Mouse (Mus musculus) limb, embryonic 13.5 days (tissue): ENCODE data around the gene Fsd2. TPM values are rescaled to one million over a fixed set of nuclear protein-coding genes. Genes with fewer than 3 reads are reported as not detected.

Source experiments
- ATAC-seq: fragments of 200-750 bp; cut with Nextera tagmentation; 2 replicates; pipeline ENCODE4 v1.8.0; 2017; ENCODE audit warnings: low read depth, moderate number of reproducible peaks, moderate TSS enrichment; ENCODE audit not compliant: low FRiP score
- H3K27ac ChIP-seq: fragments of 300-500 bp; sonication (generic); 2 replicates; pipeline ENCODE4 v1.5.1; 2015; ENCODE audit warnings: inconsistent platforms, mild to moderate bottlenecking, moderate library complexity
- H3K27me3 ChIP-seq: fragments of 300-500 bp; sonication (generic); 2 replicates; pipeline ENCODE4 v1.6.1; 2015; ENCODE audit warnings: mild to moderate bottlenecking, inconsistent platforms
- H3K36me3 ChIP-seq: fragments of 300-500 bp; sonication (generic); 2 replicates; pipeline ENCODE4 v1.6.1; 2015; ENCODE audit warnings: inconsistent platforms, mild to moderate bottlenecking, moderate library complexity
- H3K4me1 ChIP-seq: fragments of 300-500 bp; sonication (generic); 2 replicates; pipeline ENCODE4 v1.6.1; 2015; ENCODE audit warnings: inconsistent platforms
- H3K4me2 ChIP-seq: fragments of 300-500 bp; sonication (generic); replicated peaks from 2 replicates; pipeline ENCODE4 v1.6.1; 2015; ENCODE audit warnings: inconsistent platforms, mild to moderate bottlenecking, moderate library complexity
- H3K4me3 ChIP-seq: fragments of 300-500 bp; sonication (generic); 2 replicates; pipeline ENCODE4 v1.5.1; 2015; ENCODE audit warnings: moderate library complexity, mild to moderate bottlenecking, inconsistent platforms
- H3K9ac ChIP-seq: fragments of 300-500 bp; sonication (generic); 2 replicates; pipeline ENCODE4 v1.6.1; 2015; ENCODE audit warnings: mild to moderate bottlenecking, inconsistent platforms
- H3K9me3 ChIP-seq: fragments of 300-500 bp; sonication (generic); 2 replicates; pipeline ENCODE4 v1.6.1; 2016; ENCODE audit warnings: inconsistent platforms
- WGBS: fragments of 180-500 bp; shearing (Covaris S2); methylation state at CpG from one replicate; pipeline ENCODE4 v1.1.7; 2015; 5-methylcytosine and 5-hydroxymethylcytosine counted together
- polyA plus RNA-seq: library from polyadenylated mRNA; unstranded; fragments of >200 nt; fragmentation: Nextera tagmentation; extraction: Ambion mirVana; gene quantifications from 2 replicates; pipeline ENCODE4 v1.2.1, GENCODE M21; 2015

Gene Fsd2
- polyA plus RNA-seq, 1 experiment from 2014 or later, result 0.33 TPM

- Histone ChIP-seq H3K4me3 (no peak overlapping the region), H3K27me3 (no peaks in the 10 kb centered on the region), H3K9ac (no peak overlapping the region), H3K4me2 (no peak overlapping the region), H3K27ac (no peak overlapping the region), H3K4me1 (no peaks in the 10 kb centered on the region), H3K36me3 (peaks cover 44% of the 10 kb centered on the region), H3K9me3 (peaks cover 12% of the 10 kb centered on the region)
- no peak for ATAC-seq
- 89% methylated on average over 4 of the region's 4 CpGs for WGBS
Measured at GRCm38 (mm10) chr7:81536478-81536877, 30.3 kb downstream of the Fsd2 start.

GRCm38 (mm10) chr7:81531462-81531861 is 35.3 kb downstream of the Fsd2 start:
- Histone ChIP-seq H3K27me3 (no peaks in the 10 kb centered on the region), H3K9me3 (peaks cover 12% of the 10 kb centered on the region), H3K4me2 (no peak overlapping the region), H3K27ac (no peak overlapping the region), H3K36me3 (peaks cover 89% of the 10 kb centered on the region), H3K9ac (no peak overlapping the region), H3K4me1 (peaks cover under 1% of the 10 kb centered on the region; the same call in 1 of the 2 replicates), H3K4me3 (no peak overlapping the region)
- ATAC-seq, result no peak
- WGBS, result 89% methylated on average over 1 of the region's 1 CpGs

GRCm38 (mm10) chr7:81528918-81529317 is 37.8 kb downstream of the Fsd2 start:
- Histone ChIP-seq H3K9me3 (peaks cover 7% of the 10 kb centered on the region), H3K36me3 (peaks cover 85% of the 10 kb centered on the region), H3K4me1 (peaks cover 15% of the 10 kb centered on the region), H3K9ac (no peak overlapping the region), H3K4me3 (no peak overlapping the region), H3K4me2 (no peak overlapping the region), H3K27ac (no peak overlapping the region), H3K27me3 (no peaks in the 10 kb centered on the region)
- WGBS, result 92% methylated on average over 8 of the region's 8 CpGs
- ATAC-seq, result no peak

- peak; percentile 9; the same call in 1 of the 2 replicates for ATAC-seq
- peak overlapping the region; percentile 95 for H3K27ac ChIP-seq
- H3K4me1 ChIP-seq, result peaks cover 15% of the 10 kb centered on the region
- peak overlapping the region; percentile 70 for H3K4me3 ChIP-seq
- no peaks in the 10 kb centered on the region for H3K9me3 ChIP-seq
- H3K9ac ChIP-seq, result peak overlapping the region; percentile 81
- peaks cover 34% of the 10 kb centered on the region for H3K36me3 ChIP-seq
- H3K4me2 ChIP-seq, result peak overlapping the region; percentile 85
- no peaks in the 10 kb centered on the region for H3K27me3 ChIP-seq
- 11% methylated on average over 13 of the region's 13 CpGs for WGBS
Measured at GRCm38 (mm10) chr7:81523663-81524017, 43.1 kb downstream of the Fsd2 start.

GRCm38 (mm10) chr7:81523008-81523662 is 43.6 kb downstream of the Fsd2 start:
- peak overlapping the region; percentile 81 for H3K9ac ChIP-seq
- peak overlapping the region; percentile 85 for H3K4me2 ChIP-seq
- H3K4me3 ChIP-seq, result peak overlapping the region; percentile 70
- no peaks in the 10 kb centered on the region for H3K27me3 ChIP-seq
- H3K27ac ChIP-seq, result peak overlapping the region; percentile 95
- ATAC-seq, result peak; percentile 98
- H3K4me1 ChIP-seq, result peaks cover 15% of the 10 kb centered on the region
- WGBS, result under 1% methylated on average over 31 of the region's 31 CpGs
- H3K9me3 ChIP-seq, result no peaks in the 10 kb centered on the region
- peaks cover 30% of the 10 kb centered on the region for H3K36me3 ChIP-seq

- 66% methylated on average over 6 of the region's 6 CpGs for whole genome bisulfite sequencing
Measured at GRCm38 (mm10) chr7:81516154-81517030, 50.4 kb downstream of the Fsd2 start.

GRCm38 (mm10) chr7:81514906-81515590 is 51.7 kb downstream of the Fsd2 start:
- Histone ChIP-seq H3K4me1 (no peaks in the 10 kb centered on the region), H3K4me2 (no peak overlapping the region), H3K27me3 (peaks cover 7% of the 10 kb centered on the region; the same call in 1 of the 2 replicates), H3K4me3 (no peak overlapping the region), H3K27ac (no peak overlapping the region), H3K9me3 (no peaks in the 10 kb centered on the region), H3K36me3 (no peaks in the 10 kb centered on the region), H3K9ac (no peak overlapping the region)
- ATAC-seq, result no peak
- 53% methylated on average over 13 of the region's 13 CpGs for WGBS

More at GRCm38 (mm10) chr7:81516154-81517030, 50.4 kb downstream of the Fsd2 start:
- H3K9me3 ChIP-seq, result no peaks in the 10 kb centered on the region
- ATAC-seq, result no peak
- H3K4me2 ChIP-seq, result no peak overlapping the region
- no peaks in the 10 kb centered on the region for H3K4me1 ChIP-seq
- H3K4me3 ChIP-seq, result no peak overlapping the region
- no peak overlapping the region for H3K27ac ChIP-seq
- H3K27me3 ChIP-seq, result peaks cover 7% of the 10 kb centered on the region; the same call in 1 of the 2 replicates
- no peaks in the 10 kb centered on the region for H3K36me3 ChIP-seq
- H3K9ac ChIP-seq, result no peak overlapping the region

- Histone ChIP-seq H3K36me3 (no peaks in the 10 kb centered on the region), H3K4me3 (no peak overlapping the region), H3K4me1 (no peaks in the 10 kb centered on the region), H3K27me3 (peaks cover 19% of the 10 kb centered on the region), H3K4me2 (no peak overlapping the region), H3K9me3 (no peaks in the 10 kb centered on the region), H3K27ac (no peak overlapping the region), H3K9ac (no peak overlapping the region)
- no peak for ATAC-seq
- WGBS, result 77% methylated on average over 2 of the region's 2 CpGs
Measured at GRCm38 (mm10) chr7:81501050-81501449, 65.7 kb downstream of the Fsd2 start.

GRCm38 (mm10) chr7:81498181-81498580 is 68.6 kb downstream of the Fsd2 start, which contains the start of gene BC048679:
BC048679 (minus strand) TSS chr7:81498281.
- 66% methylated on average over 7 of the region's 7 CpGs for WGBS
- H3K27ac ChIP-seq, result no peak within 1 kb of the TSS
- peaks cover 46% of the 10 kb centered on the region for H3K27me3 ChIP-seq
- H3K9me3 ChIP-seq, result no peaks in the 10 kb centered on the region
- no peak within 1 kb of the TSS for H3K9ac ChIP-seq
- H3K4me3 ChIP-seq, result no peak within 1 kb of the TSS
- no peaks in the 10 kb centered on the region for H3K36me3 ChIP-seq
- ATAC-seq, result no peak
- H3K4me2 ChIP-seq, result no peak within 1 kb of the TSS
- H3K4me1 ChIP-seq, result no peaks in the 10 kb centered on the region

- no peak overlapping the region for H3K4me3 ChIP-seq
- 37% methylated on average over 6 of the region's 6 CpGs for WGBS
- H3K9ac ChIP-seq, result no peak overlapping the region
- no peak overlapping the region for H3K4me2 ChIP-seq
- no peak overlapping the region for H3K27ac ChIP-seq
- no peaks in the 10 kb centered on the region for H3K36me3 ChIP-seq
- no peaks in the 10 kb centered on the region for H3K9me3 ChIP-seq
- H3K4me1 ChIP-seq, result no peaks in the 10 kb centered on the region
- no peak for ATAC-seq
- H3K27me3 ChIP-seq, result peaks cover 56% of the 10 kb centered on the region
Measured at GRCm38 (mm10) chr7:81497171-81497570, 69.6 kb downstream of the Fsd2 start.

- under 1% methylated on average over 57 of the region's 57 CpGs for WGBS
- Histone ChIP-seq H3K4me1 (no peaks in the 10 kb centered on the region), H3K27me3 (peaks cover 65% of the 10 kb centered on the region), H3K36me3 (no peaks in the 10 kb centered on the region), H3K27ac (no peak within 1 kb of the TSS), H3K4me2 (peak within 1 kb of the TSS; percentile 87), H3K9me3 (no peaks in the 10 kb centered on the region), H3K4me3 (peak within 1 kb of the TSS; percentile 53), H3K9ac (no peak within 1 kb of the TSS)
- peak; percentile 83; the same call in 1 of the 2 replicates for ATAC-seq
Measured at GRCm38 (mm10) chr7:81493331-81494021, 73.3 kb downstream of the Fsd2 start, which contains the start of gene Ap3b2. Ap3b2 (minus strand) TSS chr7:81493925.
